Mouse (Mus musculus): ENCODE measurements around the gene 4930558K02Rik.

- TF ChIP-seq POLR2AphosphoS2 (IDR thresholded peaks at IDR 0.05; ENCODE audit: insufficient read length, low read depth): no peak
- no peak for TF ChIP-seq POLR2A (IDR thresholded peaks at IDR 0.05; ENCODE audit: insufficient read length, low read depth)
- TF ChIP-seq USF1 (IDR thresholded peaks at IDR 0.05; ENCODE audit: low read depth): no peak
Measured at GRCm38 (mm10) chr1:161991846-161992245, 12.4 kb upstream of the 4930558K02Rik start.
